Mouse (Mus musculus) kidney, adult 9 months (tissue): Measurements from ENCODE around the gene Sell.
A peak's percentile ranks its signal among the peaks of the same experiment; 100 is the strongest.

Experiments
- DNase-seq: peaks from one replicate; pipeline ENCODE4 v3.0.0; 2022

Sell gene

DNA sequence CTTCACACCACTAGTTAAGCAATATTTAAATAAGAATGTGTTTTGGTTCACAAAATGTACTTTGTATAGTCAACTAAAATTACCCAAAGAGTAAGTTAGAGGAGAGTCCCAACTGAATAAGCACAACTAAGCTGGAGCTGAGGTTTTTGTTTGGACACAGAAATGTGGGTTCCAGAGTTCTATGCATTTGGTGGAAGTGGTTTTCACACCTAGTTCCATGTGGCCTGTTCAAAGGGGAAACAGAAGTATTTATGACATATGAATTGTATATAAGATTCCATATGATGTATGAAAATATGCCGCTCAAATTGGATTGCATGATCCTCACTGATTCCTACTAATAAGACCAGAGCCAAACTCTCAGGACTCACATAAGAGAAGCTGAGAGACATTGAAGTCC is 13.6 kb downstream of the Sell start:
- DNase-seq, result no peak

DNA sequence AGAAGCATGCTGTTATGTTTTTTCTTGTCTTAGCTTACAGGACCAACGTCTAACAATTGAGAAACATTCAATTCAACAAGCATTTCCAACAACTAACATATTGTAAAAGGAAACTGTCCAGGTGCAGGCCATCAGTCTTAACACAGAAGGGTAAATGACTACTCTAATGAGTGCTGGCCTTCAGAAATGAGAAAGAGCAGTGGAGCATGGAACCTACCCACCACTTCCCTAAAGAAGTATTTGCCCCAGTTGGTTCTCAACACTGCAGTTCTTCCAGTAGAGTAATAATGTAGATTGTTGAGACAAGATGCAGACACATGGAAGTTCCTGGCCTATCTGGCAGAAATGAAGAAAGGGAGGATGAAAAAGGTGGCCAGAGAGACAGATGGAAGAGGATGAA is 14.7 kb downstream of the Sell start:
- DNase-seq, result no peak

DNA sequence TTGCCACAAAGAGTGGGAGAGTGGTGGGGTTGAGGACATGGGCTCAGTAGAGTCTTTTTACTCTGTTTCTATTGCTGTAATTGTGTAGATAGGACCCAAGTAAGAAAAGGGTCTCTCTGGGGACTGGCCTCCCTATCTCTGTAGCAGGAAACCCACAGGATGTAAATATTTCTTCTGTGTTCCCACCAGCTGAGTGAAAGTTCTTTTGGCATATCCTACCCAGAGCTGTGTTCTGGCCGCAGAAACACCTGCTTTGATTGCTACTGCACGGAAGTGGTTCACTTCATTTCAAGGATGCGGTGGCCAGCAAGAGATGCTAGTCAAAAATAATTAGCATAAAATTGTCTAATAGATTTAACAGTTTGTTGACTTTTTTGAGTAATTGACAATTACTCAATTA is 15.2 kb downstream of the Sell start:
- no peak for DNase-seq

DNA sequence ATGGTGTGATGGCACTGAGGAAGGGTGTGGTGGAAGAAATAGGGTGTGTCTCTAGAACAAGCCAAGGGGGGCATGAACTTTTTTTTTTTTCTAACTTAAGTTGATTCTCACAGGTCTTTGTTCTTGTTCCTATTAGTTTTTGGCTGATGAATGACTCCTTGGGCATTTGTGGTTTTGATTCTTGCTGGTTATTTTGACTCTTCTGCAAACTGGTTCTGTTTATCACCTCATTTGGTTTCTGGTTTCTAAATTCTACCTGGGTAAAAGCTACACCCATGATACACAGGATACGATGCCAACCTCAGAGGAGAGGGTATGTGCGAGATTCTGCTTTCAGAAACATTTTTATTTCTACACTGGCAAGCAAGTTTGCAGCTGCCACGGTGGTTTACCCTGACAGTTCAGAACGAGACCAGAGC is 16.6 kb downstream of the Sell start:
- no peak for DNase-seq

DNA sequence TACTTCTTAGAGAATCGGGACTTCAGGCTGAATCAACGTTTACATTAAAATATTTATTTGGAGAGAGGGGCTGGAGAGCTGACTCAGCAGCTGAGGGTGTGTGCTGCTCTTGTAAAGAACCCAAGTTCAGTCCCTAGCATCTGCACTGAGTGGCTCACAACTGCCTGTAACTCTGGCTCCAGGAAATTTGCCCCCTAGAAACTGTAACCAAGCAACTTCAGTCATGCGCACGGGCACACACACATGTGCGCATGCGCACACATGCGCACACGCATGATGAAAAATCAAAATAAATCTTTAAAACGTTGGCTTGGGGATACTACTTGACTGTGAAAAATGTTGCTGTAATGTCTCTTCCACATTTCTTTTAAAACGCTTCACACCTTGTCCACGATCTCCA is 17.3 kb downstream of the Sell start:
- DNase-seq, result no peak

DNA sequence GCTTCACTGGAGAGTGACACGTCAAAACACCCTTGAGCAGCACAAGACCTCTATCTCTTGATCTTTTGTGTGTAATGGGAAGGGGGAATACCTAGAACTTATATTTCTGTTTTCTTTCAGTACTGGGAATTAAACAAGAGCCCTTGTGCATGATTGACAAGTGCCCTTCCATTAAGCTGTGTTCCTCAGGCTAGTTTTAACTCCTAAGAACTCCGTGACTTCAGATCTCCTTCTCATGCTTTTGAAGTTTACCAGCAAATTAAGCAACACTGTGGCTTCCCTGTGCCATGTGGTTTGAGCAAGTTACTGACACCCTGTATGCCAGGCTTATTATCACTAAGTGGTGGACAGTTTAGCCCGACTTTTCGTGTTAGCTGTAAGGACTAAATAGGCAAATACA is 21.3 kb downstream of the Sell start:
- no peak for DNase-seq

DNA sequence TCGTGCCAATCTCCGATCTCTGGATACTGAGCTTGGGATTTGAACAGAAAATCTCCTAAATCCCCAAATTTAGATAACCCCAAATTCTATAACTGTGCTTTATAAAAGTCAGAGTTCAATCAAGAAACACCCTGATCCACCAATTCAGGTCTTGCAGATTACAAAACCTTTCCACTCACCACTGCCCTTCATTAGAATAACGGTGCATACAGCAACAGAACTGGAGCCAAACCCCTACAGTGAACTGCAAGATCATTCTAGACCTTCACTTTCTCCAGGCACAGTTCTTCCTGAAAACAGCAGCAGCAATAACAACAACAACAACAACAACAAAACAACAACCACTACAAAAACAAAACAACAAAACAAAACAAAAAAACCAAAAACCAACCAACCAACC is 25.0 kb downstream of the Sell start:
- DNase-seq, result no peak

DNA sequence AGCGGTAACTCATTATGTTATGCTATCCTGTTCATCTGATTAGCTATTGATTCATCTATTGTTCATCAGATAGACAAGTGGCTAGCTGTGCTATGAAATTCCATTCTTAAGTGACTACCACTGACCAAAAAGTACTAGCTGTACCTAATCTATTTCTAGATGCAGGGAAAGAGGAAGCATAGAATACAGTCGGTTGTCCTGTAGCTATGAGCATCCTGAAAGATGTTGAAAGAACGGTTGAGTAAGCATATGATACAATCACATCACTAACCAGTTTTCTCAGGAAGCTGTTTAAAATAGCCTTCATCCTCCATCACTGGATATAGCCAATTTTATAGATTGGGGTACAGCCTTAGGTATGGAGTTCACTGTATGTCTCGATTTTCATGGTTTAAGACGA is 26.1 kb downstream of the Sell start:
- DNase-seq, result no peak

DNA sequence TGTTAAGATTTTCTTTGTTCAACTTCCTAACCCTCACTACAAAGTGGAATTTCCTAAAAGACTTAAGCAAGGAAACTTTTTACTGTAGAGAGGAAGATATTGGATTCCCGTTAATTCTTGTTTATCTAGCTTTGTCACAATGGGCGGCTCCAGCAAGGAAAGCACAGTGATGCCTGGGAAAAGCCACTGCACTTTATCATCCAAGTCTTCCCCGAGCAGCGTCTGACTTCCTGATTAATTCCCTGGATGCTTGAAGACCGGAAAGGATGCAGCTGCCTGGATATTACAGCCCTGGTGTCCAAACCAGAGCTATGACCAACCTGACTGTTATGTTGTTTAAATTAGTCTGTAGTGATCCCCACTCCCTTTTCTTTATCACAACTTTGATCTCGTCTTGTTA is 35.0 kb downstream of the Sell start:
- peak; percentile 31 for DNase-seq

DNA sequence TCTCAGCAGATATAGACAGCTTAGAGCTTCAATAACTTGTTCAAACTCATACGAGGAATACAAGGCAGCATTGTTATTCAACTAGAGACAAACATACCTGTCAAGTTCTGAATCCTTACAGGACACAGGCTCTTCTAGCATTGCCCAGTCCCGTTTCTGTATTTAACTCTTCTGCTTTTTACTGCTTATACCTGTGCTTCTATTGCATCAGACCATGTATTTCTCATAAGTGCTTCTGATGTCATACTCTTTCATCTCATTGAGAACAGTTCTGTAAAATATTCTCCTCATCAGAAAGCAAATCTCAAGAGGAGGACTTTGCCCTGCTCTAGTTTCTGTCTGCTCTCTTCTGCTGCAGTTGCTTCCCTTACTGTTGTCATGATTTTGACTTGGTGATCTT is 36.1 kb downstream of the Sell start:
- no peak for DNase-seq

DNA sequence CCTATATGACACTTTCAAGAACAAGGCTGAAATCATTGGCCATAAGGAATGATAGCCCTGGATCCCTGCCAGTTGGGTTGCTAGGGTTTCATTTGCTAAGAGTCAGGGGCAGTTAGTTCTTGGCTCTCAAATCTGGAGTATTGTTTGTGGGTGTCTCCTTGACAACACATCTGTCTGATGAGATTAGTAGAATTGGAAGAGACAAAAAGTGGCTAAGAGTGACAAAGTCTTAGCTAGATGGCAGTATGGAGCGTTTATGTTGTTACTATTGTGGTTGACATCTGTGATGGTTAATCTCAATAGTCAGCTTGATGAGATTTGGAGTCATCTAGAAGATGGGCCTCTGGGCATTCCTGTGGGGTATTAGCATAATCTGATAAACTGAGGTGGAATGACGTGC is 36.6 kb downstream of the Sell start:
- DNase-seq, result no peak

DNA sequence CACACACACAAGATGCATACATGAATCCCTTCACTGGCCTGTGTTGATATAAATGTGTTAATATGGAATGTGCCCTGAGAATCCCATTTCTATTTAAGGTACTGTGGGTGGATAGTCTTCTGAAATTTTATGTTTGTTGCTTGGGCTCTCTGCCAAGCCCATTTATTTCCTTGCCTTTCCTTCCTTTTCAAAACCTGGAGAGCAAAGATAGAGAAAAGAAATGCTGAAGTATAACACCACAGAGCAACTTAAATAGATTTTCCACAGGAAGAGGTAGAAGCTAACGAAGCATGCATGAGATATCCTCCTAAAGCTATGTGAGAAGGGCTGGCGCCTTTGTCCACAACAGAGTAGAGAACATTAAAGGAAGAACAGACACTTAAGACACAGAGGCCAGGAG is 48.0 kb downstream of the Sell start:
- no peak for DNase-seq

DNA sequence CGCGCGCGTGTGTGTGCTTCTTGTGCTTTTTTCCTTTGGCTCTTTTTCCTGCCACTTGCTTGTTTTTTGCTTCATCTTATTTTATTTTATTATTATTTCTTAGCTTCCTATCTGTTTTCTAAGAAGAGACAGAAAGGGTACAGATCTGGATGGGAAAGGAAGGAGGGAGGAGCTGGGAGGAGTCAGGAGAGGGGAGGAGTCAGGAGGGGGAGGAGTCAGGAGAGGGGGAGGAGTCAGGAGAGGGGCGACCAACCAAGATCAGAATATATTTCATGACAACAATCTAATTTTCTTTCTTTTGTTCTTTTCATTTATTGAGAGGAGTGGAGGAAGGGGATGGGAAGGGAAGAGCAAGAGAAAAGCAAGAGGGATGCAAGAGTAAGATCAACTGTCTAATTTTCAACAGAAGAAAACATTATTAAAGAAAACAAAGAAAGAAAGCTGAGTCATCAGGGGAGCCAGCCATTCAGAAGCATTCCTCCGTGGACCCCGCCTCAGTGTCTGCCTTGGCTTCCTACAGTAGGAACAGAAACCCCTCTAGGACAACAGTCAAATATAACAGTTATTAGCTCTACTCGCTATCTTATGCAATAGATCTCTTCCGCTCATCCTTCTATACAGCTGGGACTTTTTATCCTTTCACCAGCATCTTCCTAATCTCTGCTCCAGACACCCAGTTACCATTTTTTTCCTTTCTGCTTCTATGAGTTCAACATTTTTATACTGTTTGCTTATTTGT is 49.0 kb downstream of the Sell start:
- DNase-seq, result no peak

DNA sequence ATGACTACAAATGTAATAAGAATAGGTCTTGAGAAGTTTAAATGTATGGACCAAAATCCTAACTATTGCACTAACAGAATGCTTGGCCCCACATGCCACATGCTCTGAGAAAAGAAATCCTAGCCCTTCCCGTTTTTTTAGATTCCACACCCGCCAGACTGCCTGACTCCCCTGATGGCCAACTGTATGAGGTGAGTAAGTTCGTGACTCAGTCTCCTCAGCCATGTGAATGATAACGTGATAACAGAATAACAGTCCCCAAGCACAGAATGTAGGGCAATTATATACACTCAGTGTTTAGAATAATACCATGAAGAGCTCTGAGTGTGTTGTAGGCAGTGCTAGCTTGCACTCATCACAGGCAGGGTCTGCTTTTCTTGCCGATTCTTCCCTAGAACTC is 52.5 kb downstream of the Sell start:
- no peak for DNase-seq

DNA sequence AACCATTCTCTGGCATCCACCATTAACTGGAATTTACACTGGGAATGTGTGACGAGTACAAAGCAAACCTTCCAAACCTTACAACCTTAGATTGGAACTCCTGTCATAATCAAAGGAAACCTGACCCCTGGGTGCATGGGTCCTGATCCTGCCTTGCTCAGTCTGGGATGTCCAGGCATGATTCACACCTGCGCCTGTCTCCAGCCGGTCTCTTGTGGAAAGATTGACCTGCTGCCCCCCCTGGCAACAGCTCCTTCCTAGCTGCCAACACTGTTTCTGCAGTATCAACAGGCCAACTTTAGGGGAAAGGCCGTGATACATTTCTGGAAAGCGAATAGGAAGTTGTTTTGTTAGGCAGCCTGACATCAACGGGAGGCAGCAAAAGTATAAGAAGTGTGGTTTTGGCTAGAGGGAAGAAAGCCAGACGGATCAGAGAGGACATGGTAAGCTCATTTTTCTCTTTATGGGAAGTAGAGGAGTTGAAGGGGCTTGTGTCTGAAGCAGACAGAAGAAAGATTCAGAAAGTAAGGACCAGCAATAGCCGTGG is 53.2 kb downstream of the Sell start, which contains the start of gene Selp:
Gene Selp (plus strand): TSS at position 318 of the 547 bp plus-strand sequence.
- DNase-seq, result no peak

DNA sequence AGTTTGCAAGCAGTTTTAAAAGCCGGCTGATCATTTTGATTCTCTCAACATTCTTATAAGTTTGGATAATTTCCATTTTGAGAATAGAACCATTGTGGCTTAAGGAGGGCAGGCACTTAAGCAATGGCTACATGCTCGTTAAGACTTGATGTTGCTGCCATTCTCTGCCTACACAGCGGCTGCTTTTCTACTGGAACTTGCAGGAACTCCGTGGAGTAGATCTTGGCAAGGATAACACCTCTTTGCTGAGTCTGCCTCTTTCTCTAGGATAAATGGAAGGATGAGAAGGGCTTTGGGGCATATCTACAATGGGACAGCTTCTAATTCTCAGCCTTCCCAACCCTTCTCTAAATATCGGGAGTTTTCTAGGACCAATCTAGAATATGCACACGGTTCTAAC is 53.9 kb downstream of the Sell start:
- DNase-seq, result no peak

DNA sequence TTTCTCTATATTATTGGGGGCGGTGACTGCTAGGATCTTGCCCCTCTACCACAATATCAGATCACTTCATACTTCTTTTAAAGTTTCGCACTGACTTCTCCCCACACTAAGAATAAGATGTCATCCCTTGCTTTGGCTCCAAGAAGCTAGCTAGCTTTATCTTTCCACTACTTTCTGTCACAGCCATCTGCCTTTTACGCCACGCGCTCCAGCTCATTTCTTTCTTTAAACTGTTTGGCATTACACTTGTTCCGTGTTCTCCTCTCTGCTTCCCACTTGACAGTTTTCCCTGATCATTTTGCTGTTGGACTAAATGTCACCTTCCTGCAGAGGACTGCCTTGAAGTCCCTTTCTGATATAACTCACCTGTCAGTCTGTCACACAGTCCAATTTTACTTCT is 56.1 kb downstream of the Sell start:
- no peak for DNase-seq

DNA sequence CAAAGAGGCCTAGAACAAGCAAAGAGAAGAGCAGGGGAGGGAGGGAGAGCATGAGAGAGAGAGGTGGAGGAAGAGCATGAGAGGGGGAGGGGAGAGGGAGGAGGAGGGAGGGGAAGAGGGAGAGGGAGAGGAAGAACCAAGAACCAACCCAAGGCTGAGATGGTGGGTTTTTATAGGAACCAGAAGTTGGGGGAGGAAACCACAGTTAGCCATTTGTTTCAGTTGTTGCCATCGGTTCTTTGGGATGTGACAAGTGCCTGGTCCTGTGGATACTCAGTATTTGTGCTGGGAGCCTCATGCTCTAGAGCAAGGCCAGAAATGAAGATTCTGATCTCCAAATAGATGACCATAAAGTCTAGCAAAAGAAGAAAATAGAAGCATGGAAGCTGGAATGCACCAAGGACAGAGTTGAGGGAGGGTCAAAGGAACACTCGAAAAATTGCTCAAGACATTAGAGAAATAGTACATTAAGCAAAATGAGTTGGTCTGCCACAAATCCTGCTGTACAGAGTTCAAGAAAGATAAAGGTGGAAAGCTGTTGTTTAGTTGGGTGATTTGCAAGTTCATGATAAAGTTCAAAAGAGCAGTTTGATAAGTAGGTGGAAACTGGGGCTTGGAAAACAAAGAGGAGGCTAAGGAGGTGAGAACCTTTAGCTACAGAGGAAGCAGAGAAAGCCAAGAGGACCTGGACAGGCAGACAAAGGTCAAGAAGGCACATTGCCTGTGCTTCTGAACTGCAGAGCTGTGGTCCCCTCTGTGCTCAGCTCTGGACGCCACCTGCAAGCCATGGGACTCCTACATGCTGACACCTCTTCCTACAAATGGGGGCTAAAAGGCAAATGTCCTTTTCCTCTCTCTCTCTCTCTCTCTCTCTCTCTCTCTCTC is 58.4 kb downstream of the Sell start:
- DNase-seq, result no peak

DNA sequence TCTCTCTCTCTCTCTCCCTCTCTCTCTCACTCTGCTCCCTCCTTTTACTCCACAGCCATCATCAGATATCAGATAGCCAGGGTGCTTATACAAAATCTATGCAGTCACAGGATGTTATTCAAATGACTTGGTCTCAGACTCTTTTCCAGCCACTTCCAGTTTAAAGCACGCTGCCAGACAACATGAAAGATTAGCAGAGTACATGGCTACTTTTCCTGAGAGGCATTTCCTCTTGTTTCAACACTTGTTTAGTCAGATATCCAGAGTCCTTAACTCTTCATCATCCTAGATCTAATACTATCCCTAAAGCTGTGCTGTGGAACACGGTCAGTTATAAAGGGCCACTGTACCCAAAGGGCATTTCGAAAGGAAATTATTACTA is 59.0 kb downstream of the Sell start:
- no peak for DNase-seq

DNA sequence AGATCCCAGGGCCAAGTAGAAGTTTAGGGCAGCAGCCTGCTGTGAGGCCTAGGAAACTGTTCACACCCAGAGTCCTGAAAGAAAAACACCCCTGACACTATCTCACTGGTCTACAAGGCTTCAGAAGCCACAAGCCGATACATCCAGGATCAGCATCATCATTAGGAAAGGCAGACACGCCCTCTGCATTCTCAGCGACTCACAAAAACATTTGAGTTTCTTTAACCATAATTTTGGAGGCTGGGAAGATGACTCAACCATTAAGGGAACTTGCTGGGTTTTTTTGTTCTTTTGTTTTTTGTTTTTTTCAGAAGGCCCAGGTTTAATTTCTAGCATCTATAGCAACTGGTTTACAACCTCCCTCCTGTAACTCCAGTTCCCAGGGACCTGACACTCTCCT is 62.1 kb downstream of the Sell start:
- no peak for DNase-seq

DNA sequence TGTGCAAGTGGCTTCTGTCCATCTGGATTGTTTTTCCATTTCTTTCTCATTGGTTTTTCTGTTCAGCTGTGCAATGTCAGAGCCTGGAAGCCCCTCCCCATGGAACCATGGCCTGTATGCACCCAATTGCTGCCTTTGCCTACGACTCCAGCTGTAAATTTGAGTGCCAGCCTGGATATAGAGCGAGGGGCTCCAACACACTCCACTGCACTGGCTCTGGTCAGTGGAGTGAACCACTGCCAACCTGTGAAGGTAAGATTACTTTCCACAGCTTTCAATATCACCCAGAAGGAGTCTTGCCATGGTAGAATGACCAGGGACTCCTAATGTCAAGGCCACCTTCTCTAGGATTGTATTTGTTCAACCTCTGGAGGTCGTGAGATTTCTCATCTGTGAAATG is 68.2 kb downstream of the Sell start:
- no peak for DNase-seq

DNA sequence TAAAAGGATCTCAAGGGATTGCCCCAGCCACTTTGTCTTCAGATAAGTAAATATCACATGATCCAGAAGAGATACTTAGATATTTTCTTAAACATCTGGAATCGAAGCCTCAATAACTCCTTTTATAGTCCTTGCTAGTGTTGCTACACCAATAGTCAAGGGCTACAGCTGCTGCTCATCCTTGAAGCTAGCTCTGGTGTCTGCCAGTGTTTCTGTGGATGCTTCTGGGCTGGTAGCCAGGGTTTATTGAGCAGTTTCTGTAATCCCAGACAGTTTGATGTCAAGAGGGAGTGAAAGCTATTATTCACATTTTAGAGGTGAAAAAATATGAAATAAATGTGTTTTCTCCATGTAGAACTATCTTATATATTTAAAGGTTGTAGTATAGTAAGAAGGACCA is 70.8 kb downstream of the Sell start:
- DNase-seq, result no peak
